Mouse (Mus musculus) layer of hippocampus, adult 18-20 months (tissue): ENCODE measurements around the gene Sirt2. TPM values are rescaled to one million over a fixed set of nuclear protein-coding genes. Genes with fewer than 3 reads are reported as not detected.

Source experiments
- DNase-seq, 2 experiments: peaks; one replicate each; pipeline ENCODE4 v3.0.0; 2022; ENCODE audit warnings: low spot score in 2 of 2
- total RNA-seq, 2 experiments: library from RNA; stranded (reverse); gene quantifications; 2 replicates each; pipeline ENCODE4 v1.2.3; 2021

Sirt2 gene
- total RNA-seq, 2 experiments from 2014 or later = 125 to 129 TPM

DNA sequence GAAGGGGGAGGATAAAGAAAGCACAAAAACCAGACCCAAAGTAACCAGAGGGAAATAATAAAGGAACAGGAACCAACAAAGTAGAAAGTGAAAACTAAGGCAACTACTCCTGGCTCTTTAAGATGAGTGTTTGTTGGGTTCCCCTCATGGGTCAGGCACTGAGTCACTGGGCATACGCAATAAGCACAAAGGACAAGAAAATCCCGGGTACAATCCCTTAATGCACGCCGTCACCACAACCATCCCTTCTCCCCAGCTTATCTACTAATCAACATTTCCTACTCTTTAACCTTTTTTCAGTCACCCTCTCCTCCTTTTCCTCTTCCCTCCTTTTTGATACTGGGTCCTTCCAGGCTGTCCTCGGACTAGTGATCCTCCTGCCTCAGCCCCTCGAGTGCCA lies 1.3 kb upstream of the Sirt2 start:
- no peak for DNase-seq

- no peak for DNase-seq
Measured at GRCm38 (mm10) chr7:28766910-28767309, 375 bp downstream of the Sirt2 start.

- no peak for DNase-seq
Measured at GRCm38 (mm10) chr7:28767462-28767965, 979 bp downstream of the Sirt2 start, which contains the start of gene Nfkbib. TSS of gene Nfkbib (minus strand) at chr7:28767512.

DNA sequence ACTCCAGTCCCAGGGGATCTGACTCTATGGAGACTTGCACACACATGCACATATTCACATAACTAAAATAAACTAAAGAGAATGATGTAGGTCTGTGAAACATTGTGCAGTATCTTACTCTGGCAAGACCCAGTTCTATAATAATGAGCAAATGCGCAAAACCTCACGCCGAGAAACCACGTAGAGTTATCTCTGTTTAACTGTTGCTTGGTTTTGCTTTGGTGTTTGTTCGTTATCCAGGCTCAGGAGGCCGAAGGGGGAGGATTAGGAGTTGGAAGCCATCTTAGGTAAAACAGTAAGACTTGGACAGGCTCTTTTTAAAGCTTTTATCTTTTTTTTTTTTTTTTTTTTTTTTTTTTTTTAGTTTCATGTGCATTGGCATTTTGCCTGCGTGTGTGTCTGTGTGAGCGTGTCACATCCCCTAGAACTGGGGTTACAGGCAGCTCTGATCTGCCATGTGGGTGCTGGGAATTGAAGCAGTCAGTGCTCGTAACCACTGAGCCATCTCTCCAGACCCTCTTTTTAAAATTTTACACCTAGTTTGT lies 3.0 kb downstream of the Sirt2 start:
- no peak for DNase-seq

- no peak for DNase-seq
Measured at GRCm38 (mm10) chr7:28770309-28770708, 3.8 kb downstream of the Sirt2 start.

GRCm38 (mm10) chr7:28771867-28772266 lies 5.3 kb downstream of the Sirt2 start:
- DNase-seq = no peak

- no peak for DNase-seq
Measured at GRCm38 (mm10) chr7:28773163-28773562, 6.6 kb downstream of the Sirt2 start.

DNA sequence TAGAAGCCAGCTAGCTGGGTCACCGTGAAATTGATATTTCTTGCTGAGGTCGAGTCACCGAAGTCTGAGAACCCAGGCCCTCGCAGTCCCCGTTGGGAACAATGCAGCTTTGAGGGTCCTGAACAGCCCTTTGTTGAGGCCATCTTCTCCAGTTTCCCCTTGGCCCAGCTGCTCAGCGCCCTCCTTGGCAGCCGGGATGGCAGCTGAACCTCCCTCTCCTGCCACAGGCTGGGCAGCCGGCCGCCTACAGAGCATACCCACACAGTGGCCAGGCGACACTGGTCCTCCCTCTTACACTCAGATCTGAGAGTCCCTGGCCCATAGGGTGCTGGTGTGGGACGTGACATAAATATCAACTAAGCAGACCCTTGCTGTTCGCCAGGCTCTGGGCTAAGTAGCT lies 7.6 kb downstream of the Sirt2 start:
- DNase-seq = peak in 1 of 2 experiments; percentile 35

DNA sequence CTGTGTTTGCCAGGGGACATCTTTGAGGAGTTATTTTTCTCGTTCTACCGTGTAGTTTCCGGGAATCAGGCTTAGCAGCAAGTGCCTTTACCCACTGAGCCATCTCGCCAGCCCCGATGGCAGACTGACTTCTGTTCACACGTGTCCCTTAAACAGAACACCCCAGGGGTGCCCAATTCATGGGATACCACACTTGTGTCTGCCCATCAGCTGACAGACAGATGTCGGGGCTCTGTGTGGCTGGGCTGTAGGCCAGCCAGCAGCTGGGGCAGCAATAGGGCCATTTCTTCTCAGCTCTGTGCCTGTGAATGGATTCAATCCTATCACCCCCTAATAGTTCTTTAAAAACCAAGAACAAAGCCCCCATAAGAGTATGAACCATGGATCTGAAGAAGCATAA lies 8.6 kb downstream of the Sirt2 start:
- no peak for DNase-seq

DNA sequence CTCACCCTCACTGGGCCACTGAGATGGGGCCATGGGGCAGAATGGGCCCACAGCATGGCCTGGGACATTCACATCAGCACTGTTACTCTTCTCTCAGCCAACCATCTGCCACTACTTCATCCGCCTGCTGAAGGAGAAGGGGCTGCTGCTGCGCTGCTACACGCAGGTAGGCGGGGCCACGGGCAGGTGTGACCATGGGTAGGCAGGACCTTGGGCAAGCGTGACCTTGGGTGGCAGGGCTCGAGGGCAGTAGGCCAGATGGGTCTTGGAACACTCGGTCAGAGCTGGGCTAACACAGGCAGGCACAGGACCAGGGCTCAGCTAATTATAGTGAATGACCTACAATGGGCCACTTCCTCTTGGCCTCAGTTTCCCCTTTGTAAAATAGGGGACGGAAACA lies 12.3 kb downstream of the Sirt2 start:
- DNase-seq = no peak

DNA sequence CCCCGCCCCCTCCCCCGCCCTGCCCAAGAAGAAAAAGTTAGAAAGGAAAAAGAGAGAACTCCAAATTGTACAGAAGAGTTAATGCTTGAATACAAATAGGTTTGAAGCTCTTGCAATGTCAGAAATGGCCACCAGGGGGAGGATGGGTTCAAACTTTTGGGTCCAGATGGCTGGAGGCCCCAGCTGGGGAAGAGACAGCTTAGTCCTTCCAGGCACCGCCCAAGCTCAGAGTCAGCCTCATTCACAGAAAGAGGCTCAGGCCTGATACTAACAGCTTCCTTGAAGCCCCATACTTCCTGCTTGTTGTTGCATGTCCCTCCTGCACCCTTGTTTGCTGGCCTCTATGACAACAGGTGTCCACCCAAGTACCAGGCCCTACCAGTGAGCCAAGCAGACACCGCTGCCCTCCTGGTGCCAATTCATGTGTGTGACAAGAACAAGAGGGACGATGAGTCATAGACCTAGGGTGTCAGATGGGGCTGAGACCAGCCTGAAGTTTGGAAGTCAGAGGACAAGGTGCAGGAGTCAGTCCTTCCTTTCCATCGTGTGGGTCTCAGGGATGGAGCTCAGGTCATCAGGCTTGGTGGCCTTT lies 13.6 kb downstream of the Sirt2 start:
- peak; percentile 81 to 96 for DNase-seq

- DNase-seq = no peak
Measured at GRCm38 (mm10) chr7:28780857-28781256, 14.3 kb downstream of the Sirt2 start.

DNA sequence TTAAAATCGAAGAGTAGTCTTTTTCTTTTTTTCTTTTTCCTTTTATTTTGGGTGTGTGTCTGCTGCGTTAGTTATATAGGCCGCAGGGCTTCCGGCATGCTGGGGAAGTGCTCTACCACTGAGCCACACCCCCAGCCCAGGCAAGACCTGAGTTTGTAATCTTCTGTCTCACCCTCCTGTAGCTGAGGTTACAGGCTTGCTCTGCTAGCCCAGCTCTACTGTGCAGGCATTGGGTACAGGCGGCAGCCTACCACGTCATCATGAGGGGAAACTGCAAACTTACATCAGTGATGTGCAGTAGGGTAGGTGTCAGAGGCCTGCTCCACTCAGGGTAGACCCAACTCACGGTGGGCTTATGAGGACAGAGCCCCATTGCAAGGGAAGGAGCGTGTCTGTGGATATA lies 14.7 kb downstream of the Sirt2 start:
- no peak for DNase-seq

DNA sequence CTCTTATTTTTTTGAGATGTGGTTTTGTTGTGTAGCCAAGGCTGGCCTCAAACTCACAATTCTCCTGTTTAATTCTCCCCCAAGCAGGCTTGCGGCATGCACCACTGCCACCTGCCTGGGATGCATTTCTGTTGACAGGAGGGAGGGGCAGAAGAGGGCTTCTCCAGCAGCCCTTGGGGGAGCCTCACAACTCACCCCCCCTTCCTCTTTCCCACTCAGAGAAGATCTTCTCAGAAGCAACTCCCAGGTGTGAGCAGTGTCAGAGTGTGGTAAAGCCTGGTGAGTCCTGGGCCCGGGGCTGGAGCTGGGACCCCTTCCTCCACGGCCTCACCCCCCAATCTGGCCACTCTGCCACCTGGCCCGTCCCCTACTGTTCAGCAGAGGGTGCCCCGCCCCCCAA lies 18.6 kb downstream of the Sirt2 start:
- no peak for DNase-seq

DNA sequence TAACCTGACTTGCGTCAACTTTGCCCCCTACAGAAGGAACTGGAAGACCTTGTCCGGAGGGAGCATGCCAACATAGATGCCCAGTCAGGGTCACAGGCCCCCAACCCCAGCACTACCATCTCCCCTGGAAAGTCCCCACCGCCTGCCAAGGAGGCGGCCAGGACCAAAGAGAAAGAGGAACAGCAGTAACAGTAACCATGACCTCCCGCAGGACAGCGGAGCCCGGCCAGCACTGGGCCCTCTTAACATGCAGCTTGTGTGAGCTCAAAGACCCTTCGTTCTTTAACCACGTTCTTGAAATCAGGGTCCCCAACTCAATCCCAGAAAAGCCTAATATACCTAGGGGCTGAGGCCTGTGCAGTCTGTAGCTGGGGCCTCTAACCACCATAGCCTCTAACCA lies 21.3 kb downstream of the Sirt2 start:
- no peak for DNase-seq

DNA sequence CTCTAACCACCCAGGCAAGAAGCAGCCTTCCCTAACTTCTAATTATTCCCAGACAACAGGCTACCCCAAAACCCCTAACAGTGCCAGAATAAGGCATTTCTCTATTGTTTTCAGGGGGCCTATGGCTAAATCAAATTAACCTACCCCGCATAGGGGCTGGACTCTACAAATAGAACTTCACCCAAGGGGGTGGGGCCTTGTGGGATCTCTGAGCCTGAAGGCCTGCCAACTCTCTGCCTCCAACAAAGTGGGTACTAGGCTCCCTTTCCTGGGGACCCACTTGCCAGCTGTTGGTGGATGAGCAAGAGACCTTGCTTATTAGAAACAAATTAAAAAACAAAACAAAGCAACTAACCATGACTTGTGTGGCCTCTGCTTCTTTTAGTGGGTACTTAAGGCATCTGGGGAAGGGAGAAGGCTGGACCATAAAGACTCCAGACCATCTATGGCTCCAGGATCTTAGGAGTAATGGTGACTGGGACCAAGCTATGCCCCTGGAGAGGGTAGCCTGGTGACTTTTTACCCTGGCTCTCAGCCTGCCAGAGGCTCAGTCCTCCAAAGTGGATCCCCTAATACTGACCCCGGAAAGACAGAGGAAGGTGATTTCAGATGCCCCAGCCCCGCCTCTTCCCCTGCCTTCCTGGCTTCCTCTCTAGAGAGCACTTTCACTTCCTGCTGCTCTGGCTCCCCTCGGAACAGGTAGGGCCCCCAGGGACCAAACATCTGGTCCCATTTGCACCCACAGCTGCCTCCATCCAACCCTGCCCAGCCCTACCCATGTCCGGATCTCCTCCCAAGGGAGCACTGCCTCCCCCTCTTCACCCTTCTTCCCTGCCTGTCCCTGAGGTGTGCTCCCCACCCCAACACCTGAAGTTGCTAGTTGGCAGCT lies 22.0 kb downstream of the Sirt2 start, which contains the start of gene Rinl:
Rinl (plus strand) TSS at position 663 of the 889 bp plus-strand sequence.
- no peak for DNase-seq

DNA sequence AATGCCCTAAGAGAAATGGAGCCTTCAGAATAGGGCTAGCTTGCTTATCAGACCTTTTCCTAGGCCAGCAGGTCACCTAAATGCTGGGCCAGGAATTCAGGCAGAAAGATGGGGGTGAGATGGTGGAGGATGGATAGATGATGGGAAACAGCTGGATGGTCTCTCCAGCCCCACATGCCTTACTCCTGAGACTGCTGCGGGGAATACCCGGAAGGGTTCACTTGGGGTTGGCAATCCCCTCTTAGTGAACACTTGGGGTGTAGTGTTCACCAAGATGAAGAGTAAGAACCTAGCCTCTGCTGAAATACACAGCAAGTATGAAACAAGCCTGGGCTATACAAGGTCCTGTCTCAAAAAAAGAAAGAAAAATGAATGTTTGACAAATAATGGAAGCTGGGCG lies 22.7 kb downstream of the Sirt2 start:
- no peak for DNase-seq

DNA sequence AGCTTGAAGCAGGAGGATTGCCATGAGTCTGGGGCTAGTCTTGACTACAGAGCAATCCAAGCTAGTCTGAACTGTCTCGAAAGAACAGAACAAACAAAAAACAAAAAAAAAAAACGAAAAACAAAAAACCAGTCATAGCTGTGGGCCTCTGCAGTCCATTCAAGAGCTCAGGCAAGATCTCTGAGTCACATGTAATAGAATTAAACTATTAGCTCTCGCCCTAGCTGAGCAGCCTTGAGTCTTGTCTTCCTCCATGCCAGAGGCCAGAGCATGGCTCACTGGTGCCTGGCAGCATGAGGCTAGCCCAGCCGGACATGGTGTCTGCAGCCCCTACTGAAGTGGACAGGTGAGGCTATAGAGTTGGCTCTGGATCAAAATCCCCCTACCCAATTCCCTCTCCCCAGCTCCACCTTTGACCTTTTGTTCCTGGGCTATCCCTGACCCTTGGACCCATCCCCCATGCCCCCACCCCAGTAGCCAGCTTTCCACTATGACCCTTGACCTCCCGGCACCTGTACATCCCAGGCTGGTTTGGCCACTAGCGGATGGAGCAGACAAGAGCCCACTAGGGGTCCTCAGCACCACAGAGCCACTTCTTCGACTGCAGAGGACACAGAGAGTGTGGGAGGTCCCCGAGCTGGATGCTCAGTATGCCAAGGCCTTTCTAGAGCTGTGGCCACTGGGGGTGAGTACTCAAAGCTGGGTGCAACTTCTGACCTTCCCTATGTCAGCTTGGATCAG lies 23.7 kb downstream of the Sirt2 start:
- DNase-seq = no peak

- DNase-seq = no peak
Measured at GRCm38 (mm10) chr7:28791706-28792105, 25.2 kb downstream of the Sirt2 start.

DNA sequence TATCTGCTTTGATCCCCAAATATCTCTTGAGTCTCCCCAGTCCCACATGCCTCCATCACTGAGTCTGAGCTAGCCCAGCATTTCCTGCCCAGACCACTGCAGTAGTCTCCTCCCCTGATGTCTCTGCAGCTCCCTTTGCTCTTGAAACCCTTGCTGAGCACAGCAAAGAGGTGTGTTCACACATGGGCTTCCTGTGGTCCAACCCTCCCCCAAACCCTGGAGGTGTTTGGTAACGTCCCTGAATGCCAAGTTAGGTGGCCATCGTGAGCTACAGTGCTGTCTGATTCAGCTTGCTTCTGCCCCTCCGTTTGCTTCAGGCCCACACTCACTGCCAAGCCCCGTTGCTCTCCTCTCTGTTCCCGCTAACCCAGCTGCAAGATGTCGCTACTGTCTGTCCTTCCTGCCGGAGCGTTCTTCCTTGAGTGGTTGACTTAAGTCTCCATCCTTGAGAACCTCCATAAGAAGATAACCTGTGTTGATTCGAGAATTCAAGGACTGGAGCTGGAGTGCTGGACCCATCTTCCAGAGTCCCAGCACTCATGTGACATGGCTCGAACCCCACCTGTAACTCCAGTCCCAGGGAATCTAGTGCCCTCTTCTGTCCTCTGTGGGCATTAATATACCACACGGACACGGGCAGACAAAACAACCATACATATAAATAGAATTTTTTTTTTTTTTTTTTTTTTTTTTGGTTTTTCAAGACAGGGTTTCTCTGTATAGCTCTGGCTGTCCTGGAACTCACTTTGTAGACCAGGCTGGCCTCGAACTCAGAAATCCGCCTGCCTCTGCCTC lies 26.1 kb downstream of the Sirt2 start:
- DNase-seq = no peak

DNA sequence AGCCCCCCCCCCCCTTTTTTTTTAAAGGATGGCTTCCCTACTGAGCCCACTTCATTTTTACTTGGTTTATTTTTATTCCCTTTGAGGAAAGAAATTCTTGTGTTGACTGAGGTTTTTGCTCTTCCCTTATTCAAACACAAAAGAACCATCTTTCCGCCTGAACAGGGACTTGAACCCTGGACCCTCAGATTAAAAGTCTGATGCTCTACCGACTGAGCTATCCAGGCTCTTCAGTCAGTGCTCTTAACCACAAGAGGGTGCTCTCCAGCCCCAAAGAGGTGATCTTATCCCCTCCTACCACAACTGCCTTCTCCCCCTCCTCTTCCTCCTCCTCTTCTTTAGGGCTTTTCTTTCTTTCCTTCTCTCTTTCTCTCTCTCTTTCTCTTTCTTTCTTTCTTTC lies 27.3 kb downstream of the Sirt2 start:
- no peak for DNase-seq
